Mouse (Mus musculus) G1E (cell line): ENCODE results near the gene Dennd1a. TPM values are rescaled to one million over a fixed set of nuclear protein-coding genes. Genes with fewer than 3 reads are reported as not detected.

Experiments
- ATAC-seq: 2 replicates; pipeline ENCODE4 v1.8.0; 2016; ENCODE audit warnings: mild to moderate bottlenecking; ENCODE audit not compliant: insufficient number of reproducible peaks, poor library complexity, low FRiP score, severe bottlenecking; ENCODE audit errors: extremely low read depth
- DNase-seq: peaks from one replicate; pipeline ENCODE4 v3.0.0; 2012; ENCODE audit warnings: low spot score
- H3K27me3 ChIP-seq: 2 replicates; pipeline ENCODE4 v1.6.1; 2012; ENCODE audit warnings: mild to moderate bottlenecking, low read length, inconsistent platforms; ENCODE audit not compliant: insufficient read depth
- H3K36me3 ChIP-seq: replicated peaks from 2 replicates; pipeline ENCODE3; 2012; ENCODE audit warnings: mild to moderate bottlenecking, inconsistent platforms
- H3K4me1 ChIP-seq: 2 replicates; pipeline ENCODE4 v1.6.1; 2012; ENCODE audit warnings: low read depth, low read length, inconsistent platforms, mixed read lengths; ENCODE audit not compliant: insufficient read depth
- H3K4me3 ChIP-seq: 2 replicates; pipeline ENCODE4 v1.5.1; 2012; ENCODE audit warnings: low read depth, mild to moderate bottlenecking, inconsistent platforms, low read length, moderate library complexity, mixed read lengths
- H3K9me3 ChIP-seq: replicated peaks from 2 replicates; pipeline ENCODE4 v1.6.1; 2012; ENCODE audit warnings: inconsistent platforms
- CTCF ChIP-seq: IDR thresholded peaks from 2 replicates; pipeline ENCODE4 v1.5.1; 2012; ENCODE audit warnings: low read depth, low read length, inconsistent platforms, mixed read lengths
- GATA1 ChIP-seq: IDR thresholded peaks from 2 replicates; pipeline ENCODE4 v1.6.1; 2012; ENCODE audit warnings: borderline replicate concordance, low read length, inconsistent platforms, mixed read lengths
- GATA2 ChIP-seq: IDR thresholded peaks from 2 replicates; pipeline ENCODE4 v1.6.1; 2012; ENCODE audit warnings: low read depth, low read length, inconsistent platforms, borderline replicate concordance
- POLR2AphosphoS5 ChIP-seq: IDR thresholded peaks from 2 replicates; pipeline ENCODE4 v1.6.1; 2012; ENCODE audit warnings: low read depth, low read length, inconsistent platforms; ENCODE audit not compliant: insufficient replicate concordance
- TAL1 ChIP-seq: conservative IDR thresholded peaks from 2 replicates; pipeline ENCODE4 v1.6.1; 2012; ENCODE audit warnings: low read depth, low read length, inconsistent platforms, mixed read lengths
- polyA plus RNA-seq: library from polyadenylated mRNA; stranded (reverse); fragments of >175 nt; gene quantifications from 2 replicates; pipeline ENCODE4 v1.2.3, GENCODE M21; 2012
- total RNA-seq, 2 experiments: library from RNA; stranded (forward) in 1 of 2; stranded (reverse) in 1 of 2; fragments of 200-1000 nt in 1 of 2; fragments of >200 nt in 1 of 2; fragmentation: Nextera tagmentation in 1 of 2; gene quantifications; 2 replicates each; pipeline ENCODE4 v1.2.3; 2014 to 2017

Gene Dennd1a
- total and polyA plus RNA-seq, 3 experiments = 25.5 to 78.7 (median 71.0) TPM

DNA sequence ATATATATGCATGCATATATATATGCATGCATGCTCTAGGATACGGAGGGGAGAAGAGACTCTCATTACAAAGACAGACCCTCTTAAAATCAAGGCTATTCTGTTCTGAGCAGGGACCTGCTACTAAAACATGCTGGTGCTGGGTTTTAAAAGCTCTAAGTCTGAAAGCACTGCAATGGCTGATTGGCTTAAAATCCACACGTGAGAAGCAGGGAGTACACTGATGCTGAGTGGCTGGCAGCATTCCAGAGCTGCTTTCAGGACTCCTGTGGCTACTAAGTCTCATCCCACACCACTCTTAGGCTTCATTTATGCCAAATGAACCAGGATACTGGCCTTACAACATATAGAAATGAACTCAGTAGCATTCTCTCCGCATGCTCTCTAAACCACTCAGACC, 151.8 kb downstream of the Dennd1a start:
- H3K9me3 ChIP-seq = no peaks in the 10 kb centered on the region
- no peak overlapping the region for H3K4me3 ChIP-seq
- no peak for ATAC-seq
- no peaks in the 10 kb centered on the region for H3K27me3 ChIP-seq
- no peak for DNase-seq
- peaks cover 59% of the 10 kb centered on the region for H3K4me1 ChIP-seq
- TF ChIP-seq POLR2AphosphoS5 = no peak
- TF ChIP-seq TAL1 = no peak
- TF ChIP-seq GATA1 = no peak
- TF ChIP-seq CTCF = no peak
- TF ChIP-seq GATA2 = no peak
- H3K36me3 ChIP-seq = peaks cover 9% of the 10 kb centered on the region

DNA sequence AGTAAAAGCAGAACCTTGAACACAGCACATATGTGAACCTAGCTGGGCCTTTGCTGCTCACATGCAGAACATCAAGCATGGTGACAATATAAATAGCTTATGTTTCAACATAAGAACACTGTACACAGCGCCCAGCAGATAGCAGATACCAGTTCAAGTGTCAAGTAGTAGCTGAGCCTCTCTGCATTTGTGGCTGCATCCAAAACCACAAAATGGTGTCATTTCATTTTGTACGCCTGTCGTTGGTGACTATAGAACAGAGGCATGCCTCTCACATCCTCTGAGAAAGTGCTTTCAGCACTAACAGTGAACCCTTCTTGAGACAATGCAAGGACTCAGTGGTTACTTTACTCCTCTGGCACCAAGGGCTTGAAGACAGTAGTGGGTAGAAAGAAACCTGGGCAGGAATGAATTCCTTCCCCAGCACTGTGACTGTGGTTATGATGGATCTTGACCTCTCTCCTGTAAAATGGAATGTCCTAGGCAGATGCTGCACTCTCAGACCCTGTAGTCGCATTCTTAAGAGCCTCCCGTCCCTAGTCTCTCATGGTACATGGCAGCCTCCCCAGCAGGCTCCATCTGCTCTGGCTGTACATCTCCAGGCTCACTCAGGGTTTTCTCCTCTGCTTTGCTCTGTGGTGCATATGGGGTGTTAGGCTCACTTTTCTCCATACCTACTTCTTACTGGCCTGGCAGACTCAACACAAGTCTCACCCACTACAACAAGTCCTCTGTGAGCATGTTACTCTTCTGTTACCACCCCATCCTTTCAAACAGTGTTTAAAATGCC, 154.0 kb downstream of the Dennd1a start:
- H3K9me3 ChIP-seq = no peaks in the 10 kb centered on the region
- TF ChIP-seq TAL1 (no peak), GATA2 (no peak), CTCF (no peak), GATA1 (no peak), POLR2AphosphoS5 (no peak)
- DNase-seq = no peak
- no peak overlapping the region for H3K4me3 ChIP-seq
- ATAC-seq = no peak
- peaks cover 9% of the 10 kb centered on the region for H3K36me3 ChIP-seq
- peaks cover 61% of the 10 kb centered on the region for H3K4me1 ChIP-seq
- no peaks in the 10 kb centered on the region for H3K27me3 ChIP-seq

GRCm38 (mm10) chr2:38132233-38132822, 154.9 kb downstream of the Dennd1a start:
- Histone ChIP-seq H3K4me1 (peaks cover 64% of the 10 kb centered on the region), H3K27me3 (no peaks in the 10 kb centered on the region), H3K9me3 (no peaks in the 10 kb centered on the region), H3K4me3 (no peak overlapping the region), H3K36me3 (peaks cover 9% of the 10 kb centered on the region)
- ATAC-seq = peak; percentile 91
- no peak for TF ChIP-seq POLR2AphosphoS5
- peak; percentile 80 for TF ChIP-seq TAL1
- DNase-seq = peak; percentile 9

DNA sequence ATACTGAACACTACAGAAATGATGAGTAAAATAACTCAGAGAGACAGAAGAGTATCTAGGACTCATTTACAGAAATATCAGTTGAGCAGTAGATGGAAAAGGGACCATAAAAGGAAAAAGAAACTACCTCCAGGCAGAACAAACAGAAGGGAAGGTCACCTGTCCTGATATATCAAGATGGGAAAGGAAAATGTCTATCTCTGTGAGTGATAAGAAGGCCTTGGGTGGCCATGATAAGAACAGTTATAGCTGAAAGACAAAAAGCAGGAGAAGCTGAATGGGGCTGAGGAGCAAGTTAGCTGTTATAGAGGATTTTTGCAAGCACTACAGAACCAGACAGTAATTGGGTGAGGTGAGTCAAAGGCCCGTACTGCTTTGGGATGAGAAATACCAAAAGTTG, 155.7 kb downstream of the Dennd1a start:
- H3K36me3 ChIP-seq = peaks cover 7% of the 10 kb centered on the region
- H3K4me3 ChIP-seq = no peak overlapping the region; the same call in 1 of the 2 replicates

GRCm38 (mm10) chr2:38129961-38130802, 157.0 kb downstream of the Dennd1a start:
- no peak for TF ChIP-seq GATA2
- no peak for TF ChIP-seq CTCF
- peaks cover 7% of the 10 kb centered on the region for H3K36me3 ChIP-seq
- ATAC-seq (no peak), DNase-seq (no peak)
- no peaks in the 10 kb centered on the region for H3K9me3 ChIP-seq
- no peaks in the 10 kb centered on the region for H3K27me3 ChIP-seq
- no peak overlapping the region for H3K4me3 ChIP-seq
- H3K4me1 ChIP-seq = peaks cover 77% of the 10 kb centered on the region

More for the DNA sequence above, 155.7 kb downstream of the Dennd1a start:
- ATAC-seq (no peak), DNase-seq (no peak)
- TF ChIP-seq CTCF = no peak
- peak; percentile 26; the same call in 1 of the 2 replicates for TF ChIP-seq TAL1
- peaks cover 68% of the 10 kb centered on the region for H3K4me1 ChIP-seq
- H3K9me3 ChIP-seq = no peaks in the 10 kb centered on the region
- H3K27me3 ChIP-seq = no peaks in the 10 kb centered on the region

DNA sequence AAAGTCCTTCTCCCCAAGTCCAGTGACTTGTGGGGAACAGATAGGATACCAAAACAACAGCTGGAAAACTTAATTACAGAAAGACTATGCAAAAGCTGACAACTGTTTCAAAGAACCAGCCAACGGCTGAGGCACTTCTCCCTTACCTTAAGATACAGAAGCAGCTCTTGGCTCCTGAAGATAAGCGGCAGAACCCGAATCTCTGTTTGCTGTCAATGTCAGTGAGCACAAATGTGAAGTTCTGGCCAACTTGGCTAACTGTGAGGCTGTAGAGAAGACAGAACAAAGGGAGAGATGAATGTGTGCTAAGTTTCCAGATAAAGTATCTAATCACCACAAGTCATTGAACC, 160.8 kb downstream of the Dennd1a start:
- Histone ChIP-seq H3K4me1 (peaks cover 65% of the 10 kb centered on the region), H3K4me3 (no peak overlapping the region; the same call in 1 of the 2 replicates), H3K36me3 (peaks cover 18% of the 10 kb centered on the region), H3K9me3 (no peaks in the 10 kb centered on the region), H3K27me3 (no peaks in the 10 kb centered on the region)
- peak; percentile 84 for ATAC-seq
- TF ChIP-seq GATA2 (no peak), TAL1 (peak; percentile 74), GATA1 (no peak), POLR2AphosphoS5 (no peak), CTCF (no peak)
- no peak for DNase-seq
